In the genomic region with DNA sequence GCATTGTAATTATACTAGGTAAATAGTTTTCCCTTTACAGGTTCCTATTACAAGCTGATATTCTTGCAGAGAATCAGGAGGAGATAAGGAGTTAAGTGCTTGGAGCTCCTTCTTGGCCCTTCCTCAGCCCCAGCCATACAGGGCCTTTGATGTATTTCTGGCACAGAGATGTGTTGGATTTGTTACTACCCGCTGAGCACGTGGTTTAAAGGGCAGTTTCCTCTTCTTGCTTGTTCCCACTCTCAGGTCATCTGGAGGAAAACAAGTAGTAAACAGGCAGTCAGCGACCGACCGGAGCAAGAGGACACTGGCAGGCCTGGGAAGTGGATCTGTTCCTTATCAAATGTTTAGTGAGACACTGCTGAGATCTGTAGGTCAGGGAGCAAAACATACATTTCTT, we compare ENCODE assay signal across 8 mouse cellular contexts. TPM values are rescaled to one million over a fixed set of nuclear protein-coding genes. Genes with fewer than 3 reads are reported as not detected.
A peak's percentile ranks its signal among the peaks of the same experiment; 100 is the strongest.
DNase-seq lines count a peak whose midpoint lies in the region; ATAC-seq lines count a peak whose summit lies in the region.

No protein-coding gene starts in this region.

- H3K4me1 ChIP-seq in kidney, embryonic 14.5 days (ENCODE audit: control insufficient read depth, insufficient read depth, low read length), result no peaks in the 10 kb centered on the region
- peaks cover 17% of the 10 kb centered on the region for H3K4me1 ChIP-seq in heart, embryonic 15.5 days (replicated peaks)
- H3K4me1 ChIP-seq in midbrain, embryonic 14.5 days (ENCODE audit: control insufficient read depth, insufficient read depth, low read length), result no peaks in the 10 kb centered on the region

- no peak for ATAC-seq in kidney, embryonic 14.5 days (ENCODE audit: low FRiP score, low TSS enrichment)
- peak; percentile 72; the same call in 1 of the 2 replicates for ATAC-seq in heart, embryonic 15.5 days (replicated peaks; ENCODE audit: insufficient number of reproducible peaks, insufficient read depth, low FRiP score, low read depth)
- no peak for ATAC-seq in midbrain, embryonic 14.5 days (ENCODE audit: low FRiP score, low TSS enrichment)

- H3K9me3 ChIP-seq in kidney, embryonic 14.5 days (ENCODE audit: control insufficient read depth, low read length), result no peaks in the 10 kb centered on the region
- H3K9me3 ChIP-seq in heart, embryonic 15.5 days (replicated peaks), result no peaks in the 10 kb centered on the region
- H3K9me3 ChIP-seq in midbrain, embryonic 14.5 days (ENCODE audit: control insufficient read depth, low read length), result no peaks in the 10 kb centered on the region

- H3K4me3 ChIP-seq in kidney, embryonic 14.5 days (ENCODE audit: low read length), result no peak overlapping the region
- no peak overlapping the region for H3K4me3 ChIP-seq in heart, embryonic 15.5 days
- no peak overlapping the region for H3K4me3 ChIP-seq in midbrain, embryonic 14.5 days (replicated peaks; ENCODE audit: low read depth, low read length)

- no peak overlapping the region for H3K27ac ChIP-seq in kidney, embryonic 14.5 days (ENCODE audit: low read depth, low read length)
- H3K27ac ChIP-seq in heart, embryonic 15.5 days, result peak overlapping the region; percentile 4
- H3K27ac ChIP-seq in midbrain, embryonic 14.5 days (replicated peaks; ENCODE audit: low read depth, low read length), result no peak overlapping the region

- DNase-seq in kidney, adult 18-20 months, result peak; percentile 23
- peak; percentile 13 to 25 for DNase-seq in adrenal gland, postnatal 36 days
- peak; percentile 45 for DNase-seq in lung, postnatal 25 days (ENCODE audit: low spot score)
- no peak for DNase-seq in thymus, postnatal 25 days
- DNase-seq in retina, embryonic 14.5 days (ENCODE audit: low spot score), result no peak
- no peak for DNase-seq in midbrain, embryonic 14.5 days

- H3K27me3 ChIP-seq in kidney, embryonic 14.5 days (ENCODE audit: control insufficient read depth, insufficient read depth, low read length), result no peaks in the 10 kb centered on the region
- no peaks in the 10 kb centered on the region for H3K27me3 ChIP-seq in heart, embryonic 15.5 days
- no peaks in the 10 kb centered on the region for H3K27me3 ChIP-seq in midbrain, embryonic 14.5 days (ENCODE audit: control insufficient read depth, insufficient read depth, low read length)

- 17% methylated on average over 5 of the region's 5 CpGs for WGBS in kidney, embryonic 14.5 days
- WGBS in heart, embryonic 15.5 days, result 9% methylated on average over 5 of the region's 5 CpGs
- WGBS in midbrain, embryonic 14.5 days, result 69% methylated on average over 5 of the region's 5 CpGs

- no peaks in the 10 kb centered on the region for H3K36me3 ChIP-seq in kidney, embryonic 14.5 days (ENCODE audit: control insufficient read depth, insufficient read depth, low read length)
- no peaks in the 10 kb centered on the region for H3K36me3 ChIP-seq in heart, embryonic 15.5 days
- H3K36me3 ChIP-seq in midbrain, embryonic 14.5 days (ENCODE audit: control insufficient read depth, insufficient read depth, low read length), result no peaks in the 10 kb centered on the region

- H3K9ac ChIP-seq in kidney, embryonic 14.5 days (ENCODE audit: low read depth, low read length), result no peak overlapping the region
- no peak overlapping the region for H3K9ac ChIP-seq in heart, embryonic 15.5 days
- no peak overlapping the region for H3K9ac ChIP-seq in midbrain, embryonic 14.5 days (replicated peaks; ENCODE audit: low read length)

- H3K4me2 ChIP-seq in kidney, embryonic 14.5 days (replicated peaks; ENCODE audit: low read depth, low read length), result no peak overlapping the region
- no peak overlapping the region for H3K4me2 ChIP-seq in heart, embryonic 15.5 days
- no peak overlapping the region for H3K4me2 ChIP-seq in midbrain, embryonic 14.5 days (ENCODE audit: low read length)

RNA-seq across cellular contexts. Expression of gene AL731706.1, which starts 56.7 kb away (rescaled TPM):
- polyA plus RNA-seq in kidney, embryonic 14.5 days (2014; fragmentation: Nextera tagmentation; extraction: Ambion mirVana), result 32.0 and 43.5 TPM in 2 replicates
- total RNA-seq in adrenal gland, postnatal 36 days (2021), result 10 to 100 TPM; 14.3 to 23.6 TPM
- 32.1 and 43.9 TPM in 2 replicates for polyA plus RNA-seq in heart, embryonic 15.5 days (2015; fragmentation: Nextera tagmentation; extraction: Ambion mirVana)
- polyA plus RNA-seq in midbrain, embryonic 14.5 days (2014; fragmentation: Nextera tagmentation; extraction: Ambion mirVana), result 15.3 and 22.4 TPM in 2 replicates

RNA-seq across cellular contexts. Expression of gene Mkks, which starts 56.7 kb away (rescaled TPM):
- 18.0 and 20.7 TPM in 2 replicates for polyA plus RNA-seq in kidney, embryonic 14.5 days (2014; fragmentation: Nextera tagmentation; extraction: Ambion mirVana)
- 10 to 100 TPM; 16.8 to 26.6 TPM for total RNA-seq in adrenal gland, postnatal 36 days (2021)
- polyA plus RNA-seq in heart, embryonic 15.5 days (2015; fragmentation: Nextera tagmentation; extraction: Ambion mirVana), result 18.9 and 19.9 TPM in 2 replicates
- 10.5 and 13.8 TPM in 2 replicates for polyA plus RNA-seq in midbrain, embryonic 14.5 days (2014; fragmentation: Nextera tagmentation; extraction: Ambion mirVana)

RNA-seq across cellular contexts. Expression of gene Slx4ip, which starts 56.9 kb away (rescaled TPM):
- 6.8 and 7.8 TPM in 2 replicates for polyA plus RNA-seq in kidney, embryonic 14.5 days (2014; fragmentation: Nextera tagmentation; extraction: Ambion mirVana)
- total RNA-seq in adrenal gland, postnatal 36 days (2021), result 1 to 10 TPM; 6.1 TPM
- 4.3 and 4.5 TPM in 2 replicates for polyA plus RNA-seq in heart, embryonic 15.5 days (2015; fragmentation: Nextera tagmentation; extraction: Ambion mirVana)
- 12.7 and 13.8 TPM in 2 replicates for polyA plus RNA-seq in midbrain, embryonic 14.5 days (2014; fragmentation: Nextera tagmentation; extraction: Ambion mirVana)

Comparison
In these comparisons a context has a peak if more than half of its experiments do, and no peak if none do; other contexts are left out.
1. DNase-seq: peak in kidney, adult 18-20 months (single experiment), adrenal gland, postnatal 36 days (2 of 2) and lung, postnatal 25 days (single experiment); none in thymus, postnatal 25 days (single experiment), retina, embryonic 14.5 days (single experiment) and midbrain, embryonic 14.5 days (single experiment).